8 mouse cellular contexts compared by ENCODE assay signal in the genomic region with DNA sequence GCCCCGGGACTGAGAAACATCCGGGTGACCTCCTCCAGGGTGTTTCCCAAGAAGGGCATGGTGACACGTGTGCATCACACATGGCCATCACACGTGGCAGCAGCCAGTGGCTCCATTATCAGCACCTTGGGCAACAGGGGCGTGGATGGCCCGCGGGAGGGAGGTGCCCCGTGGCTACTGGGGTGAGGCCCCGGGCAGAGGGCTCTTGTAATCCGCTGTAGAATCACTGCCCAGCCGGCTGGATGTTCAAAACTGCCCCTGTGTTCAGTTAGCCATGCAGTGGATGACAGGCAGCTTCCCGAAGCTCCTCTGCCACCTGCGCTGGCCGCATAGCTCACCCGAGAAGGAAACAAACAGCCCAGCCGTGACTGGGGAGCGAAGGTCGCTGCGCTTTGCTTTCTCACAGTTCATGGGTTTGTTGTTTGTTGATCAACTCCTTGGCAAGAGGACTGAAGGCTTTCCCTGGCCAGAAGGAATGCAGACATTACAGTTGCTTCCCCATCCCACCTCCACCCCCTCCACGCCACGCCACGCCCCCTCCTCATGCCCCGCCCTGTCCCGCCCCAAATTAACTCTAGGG. TPM values are rescaled to one million over a fixed set of nuclear protein-coding genes. Genes with fewer than 3 reads are reported as not detected.
DNase-seq lines count a peak whose midpoint lies in the region; ATAC-seq and TF ChIP-seq lines count a peak whose summit lies in the region.

No protein-coding gene starts in this region.

- H3K27ac ChIP-seq in heart, adult 2 months = no peak overlapping the region
- H3K27ac ChIP-seq in forebrain, embryonic 13.5 days = no peak overlapping the region
- peak overlapping the region; percentile 74 for H3K27ac ChIP-seq in kidney, adult 2 months (ENCODE audit: insufficient read depth, low read depth, low read length)
- no peak overlapping the region for H3K27ac ChIP-seq in cerebellum, adult 2 months (ENCODE audit: insufficient read depth, low read length)

- no peaks in the 10 kb centered on the region for H3K27me3 ChIP-seq in heart, adult 2 months (ENCODE audit: control insufficient read depth, insufficient read depth, low read length)
- H3K27me3 ChIP-seq in forebrain, embryonic 13.5 days = peaks cover 3% of the 10 kb centered on the region; the same call in 1 of the 2 replicates
- no peaks in the 10 kb centered on the region for H3K27me3 ChIP-seq in kidney, adult 2 months (replicated peaks; ENCODE audit: control insufficient read depth, insufficient read depth, low read length)
- H3K27me3 ChIP-seq in cerebellum, adult 2 months (ENCODE audit: control insufficient read depth, insufficient read depth, low read length) = no peaks in the 10 kb centered on the region

- H3K4me3 ChIP-seq in heart, adult 2 months = no peak overlapping the region
- 0 out of 2 replicates have a peak overlapping the region, but pooled peaks have one; percentile 4 for H3K4me3 ChIP-seq in forebrain, embryonic 13.5 days
- H3K4me3 ChIP-seq in kidney, adult 2 months (ENCODE audit: insufficient read depth, low read depth, low read length) = no peak overlapping the region
- no peak overlapping the region for H3K4me3 ChIP-seq in cerebellum, adult 2 months (replicated peaks; ENCODE audit: insufficient read depth, low read depth, low read length)

- TF ChIP-seq CTCF in heart, adult 2 months (IDR thresholded peaks at IDR 0.05) = no peak
- no peak for TF ChIP-seq CTCF in kidney, adult 2 months (conservative IDR thresholded peaks at IDR 0.05; ENCODE audit: insufficient read depth, insufficient read length, low read depth, low read length)
- TF ChIP-seq CTCF in cerebellum, adult 2 months (IDR thresholded peaks at IDR 0.05; ENCODE audit: borderline replicate concordance, insufficient read depth, low read depth, low read length) = no peak

- no peak for ATAC-seq in forebrain, embryonic 13.5 days
- ATAC-seq in frontal cortex, adult (ENCODE audit: low TSS enrichment) = no peak

- H3K9ac ChIP-seq in heart, adult 2 months (ENCODE audit: low read depth, low read length) = 0 out of 2 replicates have a peak overlapping the region, but pooled peaks have one; percentile 34
- no peak overlapping the region for H3K9ac ChIP-seq in forebrain, embryonic 13.5 days

- H3K36me3 ChIP-seq in heart, adult 2 months (ENCODE audit: control insufficient read depth, insufficient read depth, low read length) = no peaks in the 10 kb centered on the region
- H3K36me3 ChIP-seq in forebrain, embryonic 13.5 days (ENCODE audit: poor library complexity, severe bottlenecking) = no peaks in the 10 kb centered on the region
- no peaks in the 10 kb centered on the region for H3K36me3 ChIP-seq in kidney, adult 2 months (ENCODE audit: control insufficient read depth, insufficient read depth, low read length)

- 18% methylated on average over 24 of the region's 24 CpGs for WGBS in heart, adult 2 months
- WGBS in forebrain, embryonic 13.5 days = 28% methylated on average over 24 of the region's 24 CpGs
- 11% methylated on average over 24 of the region's 24 CpGs for WGBS in kidney, adult 2 months
- WGBS in cerebellum, adult 2 months = 29% methylated on average over 24 of the region's 24 CpGs

- 0 out of 2 replicates have a peak, but pooled peaks have one; percentile 41 for TF ChIP-seq EP300 in heart, adult 2 months (IDR thresholded peaks at IDR 0.05; ENCODE audit: insufficient read depth, low read depth, low read length)

- peaks cover 1% of the 10 kb centered on the region; the same call in 1 of the 2 replicates for H3K4me1 ChIP-seq in heart, adult 2 months (ENCODE audit: control insufficient read depth, insufficient read depth, low read length)
- H3K4me1 ChIP-seq in forebrain, embryonic 13.5 days = peaks cover 10% of the 10 kb centered on the region; the same call in 1 of the 2 replicates
- H3K4me1 ChIP-seq in kidney, adult 2 months (ENCODE audit: control insufficient read depth, insufficient read depth, low read length) = peaks cover 8% of the 10 kb centered on the region; the same call in 1 of the 2 replicates
- peaks cover 3% of the 10 kb centered on the region for H3K4me1 ChIP-seq in cerebellum, adult 2 months (ENCODE audit: control insufficient read depth, insufficient read depth, low read length)

- H3K4me2 ChIP-seq in forebrain, embryonic 13.5 days = peak overlapping the region; percentile 41

- no peaks in the 10 kb centered on the region for H3K79me2 ChIP-seq in heart, adult 2 months (replicated peaks; ENCODE audit: control insufficient read depth, insufficient read depth, low read length)

- TF ChIP-seq POLR2A in heart, adult 2 months (IDR thresholded peaks at IDR 0.05; ENCODE audit: insufficient read depth, low read depth, low read length) = no peak
- no peak for TF ChIP-seq POLR2A in kidney, adult 2 months (IDR thresholded peaks at IDR 0.05; ENCODE audit: low read depth, low read length)
- no peak for TF ChIP-seq POLR2A in cerebellum, adult 2 months (IDR thresholded peaks at IDR 0.05; ENCODE audit: borderline replicate concordance, insufficient read depth, low read length)

- no peaks in the 10 kb centered on the region for H3K9me3 ChIP-seq in forebrain, embryonic 13.5 days (replicated peaks)

- peak; percentile 29 to 32 for DNase-seq in heart, adult 2 months
- DNase-seq in heart, postnatal 14 days = no peak
- peak; percentile 95 for DNase-seq in kidney, adult 2 months
- peak; percentile 38 for DNase-seq in lung, postnatal 36 days
- DNase-seq in cerebellum, adult 2 months = no peak
- no peak for DNase-seq in layer of hippocampus, adult 8-10 months (ENCODE audit: low spot score in 2 of 2)

- intact Hi-C loops in heart, adult 2 months (cut with DNase I) = no loop called here
- intact Hi-C loops in heart, postnatal 14 days (cut with DNase I) = no loop called here

RNA-seq across cellular contexts. Expression of a gene that starts 13.7 kb away (rescaled TPM):
- total RNA-seq in heart, adult 2 months (2021) = under 1 TPM in 1 of 2 experiments, not detected in 1; 0.09 TPM
- 1.4 and 1.8 TPM in 2 replicates for polyA plus RNA-seq in heart, adult 2 months (2012; rRNA removed)
- under 1 TPM in 1 of 2 experiments, not detected in 1; 0.17 TPM for total RNA-seq in heart, postnatal 14 days (2021)
- 1.7 and 1.9 TPM in 2 replicates for polyA plus RNA-seq in forebrain, embryonic 13.5 days (2015; fragmentation: Nextera tagmentation; extraction: Ambion mirVana)
- polyA plus RNA-seq in kidney, adult 2 months (2012; rRNA removed) = 181 and 266 TPM in 2 replicates
- polyA plus RNA-seq in cerebellum, adult 2 months (2012; rRNA removed) = 1.7 and 2.2 TPM in 2 replicates
- 10 to 100 TPM in 2 of 4 experiments, 1 to 10 TPM in 2; 7.5 to 18.1 (median 9.6) TPM for total RNA-seq in layer of hippocampus, adult 8-10 months (2022)

RNA-seq across cellular contexts. Expression of a gene that starts 16.0 kb away (rescaled TPM):
- not detected for total RNA-seq in heart, adult 2 months (2021)
- polyA plus RNA-seq in heart, adult 2 months (2012; rRNA removed) = not detected in 2 replicates
- not detected for total RNA-seq in heart, postnatal 14 days (2021)
- not detected in 2 replicates for polyA plus RNA-seq in forebrain, embryonic 13.5 days (2015; fragmentation: Nextera tagmentation; extraction: Ambion mirVana)
- 0.64 and 1.3 TPM in 2 replicates for polyA plus RNA-seq in kidney, adult 2 months (2012; rRNA removed)
- not detected in 2 replicates for polyA plus RNA-seq in cerebellum, adult 2 months (2012; rRNA removed)
- total RNA-seq in layer of hippocampus, adult 8-10 months (2022) = not detected

RNA-seq across cellular contexts. Expression of a gene that starts 45.6 kb away (rescaled TPM):
- total RNA-seq in heart, adult 2 months (2021) = 10 to 100 TPM; 34.2 to 42.4 TPM
- 21.8 and 29.2 TPM in 2 replicates for polyA plus RNA-seq in heart, adult 2 months (2012; rRNA removed)
- 10 to 100 TPM; 29.5 to 33.7 TPM for total RNA-seq in heart, postnatal 14 days (2021)
- polyA plus RNA-seq in forebrain, embryonic 13.5 days (2015; fragmentation: Nextera tagmentation; extraction: Ambion mirVana) = 0.08 and 0.19 TPM in 2 replicates
- 0.76 and 1.2 TPM in 2 replicates for polyA plus RNA-seq in kidney, adult 2 months (2012; rRNA removed)
- 2.9 and 3.1 TPM in 2 replicates for polyA plus RNA-seq in cerebellum, adult 2 months (2012; rRNA removed)
- 1 to 10 TPM; 1.3 to 4.5 (median 2.3) TPM for total RNA-seq in layer of hippocampus, adult 8-10 months (2022)

Comparison
In these comparisons a context has a peak if more than half of its experiments do, and no peak if none do; other contexts are left out.
1. DNase-seq: peak in heart, adult 2 months (2 of 2), kidney, adult 2 months (single experiment) and lung, postnatal 36 days (single experiment); none in heart, postnatal 14 days (0 of 2), cerebellum, adult 2 months (0 of 2) and layer of hippocampus, adult 8-10 months (0 of 2).
2. RNA of a gene that starts 13.7 kb away (polyA plus RNA-seq): 181 to 266 TPM in kidney, adult 2 months; 1.7 to 2.2 TPM in cerebellum, adult 2 months, 1.4 to 1.8 TPM in heart, adult 2 months and 1.7 to 1.9 TPM in forebrain, embryonic 13.5 days; every median in the first group is over 10 times any median in the second.